Mouse (Mus musculus): ENCODE data around the gene Rasl11a. TPM values are rescaled to one million over a fixed set of nuclear protein-coding genes. Genes with fewer than 3 reads are reported as not detected.

Rasl11a gene
- polyA plus RNA-seq, 1 experiment, result 5.6 TPM

DNA sequence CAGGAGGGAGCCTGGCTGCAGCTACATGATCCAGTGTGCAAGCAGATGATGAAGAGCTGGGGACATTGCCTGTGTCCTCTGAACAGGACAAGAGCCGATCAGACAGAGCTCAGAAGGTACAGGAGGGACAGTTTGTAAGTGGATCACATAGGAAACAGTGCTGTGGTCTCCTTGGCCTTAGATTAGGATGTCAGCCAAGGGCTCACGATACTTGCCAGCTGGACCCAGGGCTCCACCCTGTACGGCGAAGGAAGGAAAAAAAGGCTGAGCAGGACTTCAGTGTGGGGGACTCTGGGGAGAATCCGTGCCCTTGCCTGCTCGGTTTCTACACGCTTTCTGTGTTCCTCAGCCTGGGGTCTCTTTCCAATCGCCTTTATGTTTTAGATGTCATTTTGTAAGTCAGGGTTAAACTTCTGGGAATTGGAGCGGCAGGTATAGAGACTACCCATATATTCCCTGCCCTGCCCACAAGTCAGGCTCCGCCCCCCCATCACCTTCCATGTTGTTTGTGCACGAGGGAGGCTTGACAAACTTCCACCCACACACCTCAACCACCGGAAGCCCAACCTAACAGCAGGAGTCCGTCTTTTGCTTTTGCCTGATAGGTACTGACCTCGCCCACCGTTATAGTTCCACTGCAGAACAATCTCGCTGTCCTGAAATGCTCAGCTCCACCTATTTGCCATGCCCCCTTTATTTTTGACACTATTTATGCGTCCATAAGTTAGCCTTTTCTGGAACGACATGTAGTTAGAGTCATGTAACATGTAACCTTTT, 15.5 kb downstream of the Rasl11a start:
- no peaks in the 10 kb centered on the region for H3K27me3 ChIP-seq (ENCODE audit: control insufficient read depth, insufficient read depth, low read length)
- H3K4me1 ChIP-seq (ENCODE audit: control insufficient read depth, insufficient read depth, low read length), result no peaks in the 10 kb centered on the region
- no peak overlapping the region for H3K27ac ChIP-seq (ENCODE audit: insufficient read depth, low read length)
- TF ChIP-seq POLR2A (IDR thresholded peaks at IDR 0.05; ENCODE audit: borderline replicate concordance, insufficient read depth, low read length) (no peak), CTCF (IDR thresholded peaks at IDR 0.05; ENCODE audit: borderline replicate concordance, insufficient read depth, low read depth, low read length) (no peak)
- H3K4me3 ChIP-seq (replicated peaks; ENCODE audit: insufficient read depth, low read depth, low read length), result no peak overlapping the region
- DNase-seq, result no peak
- WGBS, result 55% methylated on average over 18 of the region's 18 CpGs

DNA sequence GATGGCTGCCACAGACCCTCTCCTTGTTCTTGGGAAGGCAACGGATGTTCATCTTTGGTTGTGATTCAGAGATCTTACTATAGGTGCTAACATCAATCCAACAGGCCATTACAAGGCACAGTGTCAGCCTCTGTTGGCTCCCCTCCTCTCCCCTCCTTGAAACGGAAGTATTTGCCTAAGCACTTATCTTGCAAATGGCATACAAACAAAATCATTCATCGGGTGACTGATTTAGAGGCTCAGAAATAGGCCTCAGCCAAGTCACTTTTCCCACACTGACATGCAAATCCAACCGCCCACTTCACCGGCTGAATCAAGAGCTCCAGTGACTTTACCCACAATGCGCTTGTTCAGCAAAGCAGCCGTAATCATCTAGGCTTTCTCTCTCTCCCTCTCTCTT, 16.7 kb downstream of the Rasl11a start:
- Histone ChIP-seq H3K27me3 (ENCODE audit: control insufficient read depth, insufficient read depth, low read length) (no peaks in the 10 kb centered on the region), H3K27ac (ENCODE audit: insufficient read depth, low read length) (no peak overlapping the region), H3K4me1 (ENCODE audit: control insufficient read depth, insufficient read depth, low read length) (no peaks in the 10 kb centered on the region), H3K4me3 (replicated peaks; ENCODE audit: insufficient read depth, low read depth, low read length) (no peak overlapping the region)
- TF ChIP-seq CTCF (IDR thresholded peaks at IDR 0.05; ENCODE audit: borderline replicate concordance, insufficient read depth, low read depth, low read length), result no peak
- no peak for TF ChIP-seq POLR2A (IDR thresholded peaks at IDR 0.05; ENCODE audit: borderline replicate concordance, insufficient read depth, low read length)
- DNase-seq, result no peak
- 51% methylated on average over 7 of the region's 7 CpGs for WGBS

DNA sequence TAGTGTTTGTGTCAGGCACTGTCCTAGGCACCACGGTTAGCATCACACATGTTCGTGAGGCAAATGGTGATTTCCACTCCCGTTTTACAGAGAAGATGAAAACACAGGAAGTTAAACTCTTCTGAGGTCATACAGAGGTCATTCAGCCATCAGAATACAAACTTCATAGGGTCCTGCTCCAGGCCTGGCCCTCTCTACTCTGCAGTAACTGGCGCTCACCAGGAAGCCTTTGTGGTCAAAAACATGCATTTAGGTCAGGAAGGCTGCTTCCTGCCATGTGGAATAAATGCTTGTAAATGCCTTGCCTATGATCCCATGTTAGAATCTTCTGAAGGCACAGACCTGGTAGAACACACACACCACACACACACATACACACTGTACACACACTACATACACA, 20.6 kb downstream of the Rasl11a start:
- WGBS, result 82% methylated on average over 4 of the region's 4 CpGs
- TF ChIP-seq CTCF (IDR thresholded peaks at IDR 0.05; ENCODE audit: borderline replicate concordance, insufficient read depth, low read depth, low read length) (no peak), POLR2A (IDR thresholded peaks at IDR 0.05; ENCODE audit: borderline replicate concordance, insufficient read depth, low read length) (no peak)
- Histone ChIP-seq H3K4me3 (replicated peaks; ENCODE audit: insufficient read depth, low read depth, low read length) (no peak overlapping the region), H3K27ac (ENCODE audit: insufficient read depth, low read length) (no peak overlapping the region), H3K4me1 (ENCODE audit: control insufficient read depth, insufficient read depth, low read length) (no peaks in the 10 kb centered on the region), H3K27me3 (ENCODE audit: control insufficient read depth, insufficient read depth, low read length) (no peaks in the 10 kb centered on the region)
- DNase-seq, result no peak

DNA sequence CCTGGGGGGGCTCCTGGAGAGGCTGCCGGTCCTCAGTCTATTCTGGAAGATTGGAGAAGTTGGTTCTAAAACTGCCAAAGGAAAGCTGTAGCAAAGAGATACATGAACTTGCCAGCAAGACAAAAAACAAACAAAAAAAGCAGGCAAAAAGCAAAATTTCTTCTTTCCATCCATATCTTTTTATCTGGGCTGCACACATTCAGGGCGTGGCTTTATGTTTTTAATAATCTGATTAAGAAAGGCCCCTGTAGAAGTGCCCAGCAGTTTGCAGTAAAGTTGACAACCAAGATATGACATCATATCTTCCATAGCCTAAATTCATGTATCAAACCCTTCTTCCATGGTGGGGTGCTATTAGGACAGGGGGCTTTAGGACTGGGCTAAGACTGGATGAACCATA, 21.4 kb downstream of the Rasl11a start:
- no peaks in the 10 kb centered on the region for H3K4me1 ChIP-seq (ENCODE audit: control insufficient read depth, insufficient read depth, low read length)
- 88% methylated on average over 2 of the region's 2 CpGs for WGBS
- no peaks in the 10 kb centered on the region for H3K27me3 ChIP-seq (ENCODE audit: control insufficient read depth, insufficient read depth, low read length)
- no peak overlapping the region for H3K27ac ChIP-seq (ENCODE audit: insufficient read depth, low read length)
- no peak for DNase-seq
- TF ChIP-seq CTCF (IDR thresholded peaks at IDR 0.05; ENCODE audit: borderline replicate concordance, insufficient read depth, low read depth, low read length) (no peak), POLR2A (IDR thresholded peaks at IDR 0.05; ENCODE audit: borderline replicate concordance, insufficient read depth, low read length) (no peak)
- no peak overlapping the region for H3K4me3 ChIP-seq (replicated peaks; ENCODE audit: insufficient read depth, low read depth, low read length)

DNA sequence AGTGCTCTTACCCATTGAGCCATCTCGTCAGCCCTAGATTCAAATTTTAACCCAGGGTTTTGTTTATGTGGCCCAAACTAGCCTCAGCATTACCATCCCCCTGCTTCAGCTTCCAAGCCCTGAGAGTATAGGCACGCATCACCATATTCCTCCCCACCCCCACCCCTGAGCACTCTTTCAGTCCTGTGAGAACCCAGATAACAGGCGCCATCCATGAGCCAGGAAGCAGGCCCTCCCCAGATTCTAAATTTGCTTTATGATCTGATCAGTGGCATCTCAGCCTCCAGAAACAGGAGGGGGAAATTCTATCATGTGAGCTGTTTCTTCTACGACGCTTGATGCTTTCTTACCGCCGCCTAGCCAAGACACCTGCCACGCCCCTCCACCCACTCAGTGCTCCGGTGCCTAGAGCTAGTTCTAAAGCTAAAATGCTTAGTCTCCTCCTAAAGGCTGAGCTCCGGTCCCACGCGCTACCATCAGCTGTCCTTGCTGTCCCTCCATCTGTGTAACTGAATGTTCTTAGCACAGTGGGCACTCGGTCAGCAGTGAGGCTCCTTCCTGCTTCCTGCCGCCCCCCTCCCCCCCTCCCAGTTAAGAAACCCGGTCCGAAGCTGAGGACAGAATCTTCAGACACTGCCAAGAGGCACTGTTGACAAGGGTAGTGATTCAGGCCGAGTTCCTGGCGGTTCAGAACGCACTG, 22.5 kb downstream of the Rasl11a start:
- TF ChIP-seq POLR2A (IDR thresholded peaks at IDR 0.05; ENCODE audit: borderline replicate concordance, insufficient read depth, low read length) (no peak), CTCF (IDR thresholded peaks at IDR 0.05; ENCODE audit: borderline replicate concordance, insufficient read depth, low read depth, low read length) (no peak)
- H3K4me3 ChIP-seq (replicated peaks; ENCODE audit: insufficient read depth, low read depth, low read length), result no peak overlapping the region
- 5% methylated on average over 19 of the region's 19 CpGs for WGBS
- no peaks in the 10 kb centered on the region for H3K27me3 ChIP-seq (ENCODE audit: control insufficient read depth, insufficient read depth, low read length)
- no peak overlapping the region for H3K27ac ChIP-seq (ENCODE audit: insufficient read depth, low read length)
- H3K4me1 ChIP-seq (ENCODE audit: control insufficient read depth, insufficient read depth, low read length), result no peaks in the 10 kb centered on the region
- DNase-seq, result peak; percentile 25 to 49

DNA sequence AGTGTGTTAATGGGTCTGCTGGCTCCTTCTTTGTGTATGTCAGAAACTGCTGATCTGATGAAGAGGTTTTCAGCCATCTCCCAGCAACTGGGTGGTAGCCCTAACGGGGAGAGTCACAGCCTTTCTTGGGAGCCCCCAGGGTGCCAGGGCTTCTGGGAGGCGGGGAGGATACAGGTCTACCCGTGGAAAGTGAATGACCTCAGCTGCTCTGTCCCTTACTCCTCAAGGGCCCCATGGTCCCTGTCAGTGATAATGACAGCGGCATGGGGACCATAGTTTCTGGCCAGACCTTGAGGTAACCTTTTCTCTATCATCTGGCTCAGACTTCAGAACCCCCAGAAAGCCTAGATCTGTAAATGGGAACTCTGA, 23.1 kb downstream of the Rasl11a start:
- DNase-seq, result no peak
- 15% methylated on average over 4 of the region's 4 CpGs for WGBS

DNA sequence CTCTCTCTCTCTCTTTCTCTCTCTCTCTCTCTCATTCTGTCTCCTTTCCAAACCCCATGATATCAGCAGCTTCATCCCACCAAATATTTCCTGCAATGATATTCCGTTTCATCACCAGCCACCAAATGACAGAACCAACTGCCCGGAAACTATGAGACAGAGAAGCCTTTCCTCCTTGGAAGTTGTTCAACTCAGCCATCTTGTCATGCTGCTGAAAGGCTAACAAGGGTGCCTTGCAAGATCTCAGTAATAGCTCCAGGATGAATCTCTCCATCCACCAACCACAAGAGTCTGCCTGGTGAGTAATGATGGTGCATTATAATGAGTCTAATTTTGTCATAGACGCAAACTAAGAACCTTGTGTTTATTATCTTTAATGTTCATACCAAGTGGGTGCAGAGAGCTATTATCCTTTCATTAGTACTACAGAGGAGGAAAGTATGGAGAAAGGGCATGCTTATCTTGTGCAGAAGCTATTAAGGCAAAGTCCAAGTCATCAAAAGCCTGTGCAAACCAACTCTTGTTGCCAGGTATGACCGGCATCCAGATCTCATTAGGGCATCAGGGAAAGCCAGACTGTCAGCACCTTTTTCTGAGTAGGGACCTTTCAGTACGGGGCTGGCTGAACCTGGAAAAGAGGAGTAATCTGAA, 28.2 kb downstream of the Rasl11a start:
- Histone ChIP-seq H3K4me1 (ENCODE audit: control insufficient read depth, insufficient read depth, low read length) (no peaks in the 10 kb centered on the region), H3K27ac (ENCODE audit: insufficient read depth, low read length) (no peak overlapping the region), H3K4me3 (replicated peaks; ENCODE audit: insufficient read depth, low read depth, low read length) (no peak overlapping the region), H3K27me3 (ENCODE audit: control insufficient read depth, insufficient read depth, low read length) (no peaks in the 10 kb centered on the region)
- no peak for TF ChIP-seq CTCF (IDR thresholded peaks at IDR 0.05; ENCODE audit: borderline replicate concordance, insufficient read depth, low read depth, low read length)
- TF ChIP-seq POLR2A (IDR thresholded peaks at IDR 0.05; ENCODE audit: borderline replicate concordance, insufficient read depth, low read length), result no peak
- 84% methylated on average over 5 of the region's 5 CpGs for WGBS
- no peak for DNase-seq

More for the DNA sequence above, 23.1 kb downstream of the Rasl11a start:
- TF ChIP-seq POLR2A (IDR thresholded peaks at IDR 0.05; ENCODE audit: borderline replicate concordance, insufficient read depth, low read length) (no peak), CTCF (IDR thresholded peaks at IDR 0.05; ENCODE audit: borderline replicate concordance, insufficient read depth, low read depth, low read length) (no peak)
- H3K27me3 ChIP-seq (ENCODE audit: control insufficient read depth, insufficient read depth, low read length), result no peaks in the 10 kb centered on the region
- no peak overlapping the region for H3K27ac ChIP-seq (ENCODE audit: insufficient read depth, low read length)
- H3K4me3 ChIP-seq (replicated peaks; ENCODE audit: insufficient read depth, low read depth, low read length), result no peak overlapping the region
- no peaks in the 10 kb centered on the region for H3K4me1 ChIP-seq (ENCODE audit: control insufficient read depth, insufficient read depth, low read length)
